Mouse (Mus musculus): ENCODE results near the gene Vwa3b. TPM values are rescaled to one million over a fixed set of nuclear protein-coding genes. Genes with fewer than 3 reads are reported as not detected.

Gene Vwa3b
- polyA plus RNA-seq, 1 experiment = 3.9 TPM

DNA sequence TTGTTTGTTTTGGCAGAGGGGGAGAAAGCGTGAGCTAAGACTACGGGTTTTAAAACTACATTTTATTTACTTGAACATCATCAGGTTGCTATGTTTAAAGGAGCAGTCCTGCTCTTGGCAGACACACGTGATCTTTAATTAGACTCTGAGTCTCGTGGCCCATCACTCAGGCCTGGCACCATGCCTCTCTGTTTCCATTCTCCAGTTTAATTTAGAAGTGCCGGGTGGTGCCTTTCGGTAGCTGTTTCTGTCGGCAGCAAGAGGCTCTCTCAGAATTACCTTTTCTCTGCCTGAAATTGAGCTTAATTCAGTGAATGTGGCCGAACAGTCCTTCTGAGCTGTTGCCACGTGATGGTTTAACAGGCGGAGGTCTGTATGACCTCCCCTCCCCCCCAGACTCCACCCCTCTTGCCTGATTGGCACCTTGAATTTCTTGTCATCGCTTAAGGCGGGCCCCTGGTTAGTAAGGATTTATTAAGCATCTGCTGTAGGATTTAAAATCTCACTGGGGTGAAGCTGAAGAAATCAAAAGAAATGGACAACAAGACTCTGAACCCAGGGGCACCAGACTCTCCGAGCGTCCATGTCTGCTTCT lies 51.7 kb downstream of the Vwa3b start:
- Histone ChIP-seq H3K4me3 (replicated peaks; ENCODE audit: control insufficient read depth, low read depth, low read length) (no peak overlapping the region), H3K4me1 (ENCODE audit: control insufficient read depth, insufficient read depth, low read length) (no peaks in the 10 kb centered on the region; the same call in 1 of the 2 replicates)

DNA sequence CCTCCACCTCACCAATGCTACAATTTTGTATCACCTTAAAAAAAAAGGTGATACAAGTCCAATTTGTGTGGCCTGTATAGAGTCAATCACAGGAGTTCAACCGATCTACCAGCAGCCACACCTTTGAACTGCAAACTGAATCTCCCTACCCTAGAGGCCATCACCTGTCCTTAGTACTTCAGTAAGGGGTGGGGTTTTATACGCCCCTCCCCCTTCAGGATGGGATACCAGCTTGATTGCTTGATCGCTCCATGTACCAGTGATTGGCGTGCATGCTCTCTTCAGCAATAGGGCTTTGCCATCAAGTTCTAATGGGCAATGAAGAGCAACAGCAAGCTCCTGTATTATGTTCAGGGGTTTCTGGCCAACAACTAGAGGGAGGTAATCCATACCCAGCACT lies 54.0 kb downstream of the Vwa3b start:
- WGBS = 81% methylated on average over 4 of the region's 4 CpGs
- Histone ChIP-seq H3K27ac (ENCODE audit: control insufficient read depth, insufficient read depth, low read depth, low read length, poor library complexity) (no peak overlapping the region), H3K4me3 (replicated peaks; ENCODE audit: control insufficient read depth, low read depth, low read length) (no peak overlapping the region), H3K4me1 (ENCODE audit: control insufficient read depth, insufficient read depth, low read length) (no peaks in the 10 kb centered on the region; the same call in 1 of the 2 replicates)
- TF ChIP-seq POLR2A (IDR thresholded peaks at IDR 0.05; ENCODE audit: borderline replicate concordance, control insufficient read depth, low read depth, low read length) (no peak), CTCF (IDR thresholded peaks at IDR 0.05; ENCODE audit: control insufficient read depth, insufficient read depth, low read length) (no peak)

More for the DNA sequence above, 51.7 kb downstream of the Vwa3b start:
- WGBS = 81% methylated on average over 14 of the region's 14 CpGs
- H3K27ac ChIP-seq (ENCODE audit: control insufficient read depth, insufficient read depth, low read depth, low read length, poor library complexity) = no peak overlapping the region
- TF ChIP-seq POLR2A (IDR thresholded peaks at IDR 0.05; ENCODE audit: borderline replicate concordance, control insufficient read depth, low read depth, low read length) (no peak), CTCF (IDR thresholded peaks at IDR 0.05; ENCODE audit: control insufficient read depth, insufficient read depth, low read length) (no peak)

DNA sequence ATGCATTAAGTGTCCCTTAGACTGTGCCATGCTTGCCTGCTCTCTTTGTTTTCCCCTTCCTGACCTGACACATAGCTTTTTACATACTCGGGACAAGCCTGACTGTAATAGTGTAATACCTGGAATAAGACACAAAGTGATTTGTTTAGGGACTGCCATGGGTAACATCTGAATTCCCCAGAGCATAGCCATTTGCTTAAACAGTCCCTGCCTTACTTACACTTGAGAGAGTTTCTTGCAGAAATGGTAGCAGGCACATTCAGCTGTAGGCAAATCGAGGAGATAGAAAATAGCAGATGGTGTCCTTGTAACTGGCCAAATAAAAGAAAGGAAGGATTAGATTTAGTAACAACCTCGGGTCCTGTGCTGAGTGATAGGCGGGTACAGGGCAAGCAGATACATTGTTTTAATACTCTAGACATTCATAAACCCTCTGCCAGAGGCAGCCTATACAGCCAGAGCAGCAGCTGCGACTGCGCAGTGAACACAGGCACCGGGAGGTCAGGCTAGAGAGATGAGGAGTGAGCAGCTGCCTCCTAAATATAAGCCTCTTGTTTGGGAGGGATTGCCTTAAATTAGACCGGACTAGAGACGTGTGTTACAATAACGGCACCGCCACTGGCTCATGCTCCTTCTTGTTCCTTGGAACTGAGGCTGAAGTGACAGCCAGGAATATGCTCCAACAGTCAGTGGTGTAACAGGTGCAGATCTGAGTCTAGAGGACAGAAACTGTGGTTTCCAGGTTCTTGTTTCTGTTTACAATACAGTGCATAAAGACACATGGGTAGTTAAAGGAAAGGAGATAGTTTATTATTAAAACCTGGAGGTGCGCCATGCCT lies 55.2 kb downstream of the Vwa3b start:
- 69% methylated on average over 12 of the region's 12 CpGs for WGBS
- H3K4me3 ChIP-seq (replicated peaks; ENCODE audit: control insufficient read depth, low read depth, low read length) = no peak overlapping the region
- no peaks in the 10 kb centered on the region; the same call in 1 of the 2 replicates for H3K4me1 ChIP-seq (ENCODE audit: control insufficient read depth, insufficient read depth, low read length)
- no peak overlapping the region; the same call in 1 of the 2 replicates for H3K27ac ChIP-seq (ENCODE audit: control insufficient read depth, insufficient read depth, low read depth, low read length, poor library complexity)
- no peak for TF ChIP-seq POLR2A (IDR thresholded peaks at IDR 0.05; ENCODE audit: borderline replicate concordance, control insufficient read depth, low read depth, low read length)
- no peak for TF ChIP-seq CTCF (IDR thresholded peaks at IDR 0.05; ENCODE audit: control insufficient read depth, insufficient read depth, low read length)

DNA sequence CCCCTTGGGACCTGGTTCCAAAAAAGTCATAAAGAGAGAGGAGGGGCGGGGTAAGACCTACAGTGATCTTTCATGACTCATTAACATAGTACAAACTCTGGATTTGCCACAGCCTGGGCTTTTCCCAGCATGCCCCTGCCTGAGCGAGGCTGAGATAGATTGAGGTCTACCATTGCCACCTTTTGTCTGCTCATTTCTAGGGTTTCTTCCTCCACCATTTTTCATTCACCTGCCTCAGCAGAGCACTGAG lies 55.7 kb downstream of the Vwa3b start:
- no peak overlapping the region for H3K4me3 ChIP-seq (replicated peaks; ENCODE audit: control insufficient read depth, low read depth, low read length)
- TF ChIP-seq POLR2A (IDR thresholded peaks at IDR 0.05; ENCODE audit: borderline replicate concordance, control insufficient read depth, low read depth, low read length) (no peak), CTCF (IDR thresholded peaks at IDR 0.05; ENCODE audit: control insufficient read depth, insufficient read depth, low read length) (no peak)
- no peak overlapping the region for H3K27ac ChIP-seq (ENCODE audit: control insufficient read depth, insufficient read depth, low read depth, low read length, poor library complexity)
- WGBS = 71% methylated on average over 2 of the region's 2 CpGs
- H3K4me1 ChIP-seq (ENCODE audit: control insufficient read depth, insufficient read depth, low read length) = no peaks in the 10 kb centered on the region; the same call in 1 of the 2 replicates

DNA sequence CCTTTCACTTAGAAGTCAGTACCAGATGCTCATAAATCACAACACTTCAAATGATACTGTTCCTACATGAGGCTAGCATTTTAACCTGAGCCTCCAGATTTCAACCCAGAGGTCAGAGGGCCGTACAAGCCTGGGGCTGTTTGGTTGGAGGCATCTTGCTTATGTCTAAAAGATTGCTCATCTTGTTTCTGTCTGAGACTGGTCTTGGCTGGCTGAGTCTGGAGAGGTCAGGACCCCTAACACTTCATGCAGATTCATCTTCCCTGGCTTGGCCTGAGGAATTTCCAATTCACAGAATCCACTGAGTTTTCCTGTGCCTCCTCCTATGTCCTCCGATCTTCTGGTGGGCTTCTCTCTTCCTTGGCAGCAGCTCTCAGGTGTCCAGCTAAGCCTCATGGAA lies 57.7 kb downstream of the Vwa3b start:
- Histone ChIP-seq H3K4me3 (replicated peaks; ENCODE audit: control insufficient read depth, low read depth, low read length) (no peak overlapping the region), H3K4me1 (ENCODE audit: control insufficient read depth, insufficient read depth, low read length) (no peaks in the 10 kb centered on the region; the same call in 1 of the 2 replicates), H3K27ac (ENCODE audit: control insufficient read depth, insufficient read depth, low read depth, low read length, poor library complexity) (no peak overlapping the region)
- TF ChIP-seq POLR2A (IDR thresholded peaks at IDR 0.05; ENCODE audit: borderline replicate concordance, control insufficient read depth, low read depth, low read length) (no peak), CTCF (IDR thresholded peaks at IDR 0.05; ENCODE audit: control insufficient read depth, insufficient read depth, low read length) (no peak)
- WGBS = 76% methylated on average over 2 of the region's 2 CpGs

DNA sequence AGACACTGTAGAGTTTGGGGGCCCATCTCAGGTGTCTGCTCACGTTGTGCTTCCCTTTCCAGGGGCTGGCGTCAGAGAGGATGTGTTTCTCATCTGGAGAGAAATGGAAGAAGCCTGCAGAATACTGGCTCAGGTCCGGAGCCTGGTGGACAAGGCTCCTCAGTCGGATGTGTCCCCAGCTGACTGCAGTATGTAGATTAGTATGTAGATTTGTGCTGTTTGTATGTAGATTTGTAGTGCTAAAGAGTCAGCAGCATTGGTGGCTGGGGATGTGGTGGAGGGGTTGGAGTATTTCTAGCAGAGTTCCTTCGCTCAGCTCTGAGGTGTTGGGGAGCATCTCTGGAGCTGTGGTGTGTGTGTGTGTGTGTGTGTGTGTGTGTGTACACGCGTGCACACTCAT lies 58.8 kb downstream of the Vwa3b start:
- WGBS = 63% methylated on average over 7 of the region's 7 CpGs

DNA sequence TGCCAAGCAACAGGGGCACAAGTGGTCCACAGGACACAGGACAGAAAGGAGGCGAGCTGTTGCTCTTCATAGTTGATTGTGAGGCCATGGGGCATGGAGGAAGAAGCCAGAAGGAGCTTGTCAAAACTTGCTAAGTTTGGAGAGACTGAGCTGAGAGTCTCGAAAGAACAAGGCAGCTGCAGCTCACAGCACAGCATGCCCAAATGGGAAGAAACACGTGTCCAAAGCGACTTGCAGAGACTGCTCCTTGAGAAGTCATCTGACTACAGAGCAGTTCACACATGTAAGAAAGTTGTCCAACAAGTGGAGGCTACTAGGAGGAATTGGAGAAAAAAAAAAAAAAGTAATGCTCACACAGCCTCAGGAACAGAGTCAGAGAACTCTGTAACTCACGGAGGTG lies 62.8 kb downstream of the Vwa3b start:
- Histone ChIP-seq H3K4me3 (replicated peaks; ENCODE audit: control insufficient read depth, low read depth, low read length) (no peak overlapping the region), H3K4me1 (ENCODE audit: control insufficient read depth, insufficient read depth, low read length) (no peaks in the 10 kb centered on the region), H3K27ac (ENCODE audit: control insufficient read depth, insufficient read depth, low read depth, low read length, poor library complexity) (no peak overlapping the region)
- 76% methylated on average over 5 of the region's 5 CpGs for WGBS
- TF ChIP-seq CTCF (IDR thresholded peaks at IDR 0.05; ENCODE audit: control insufficient read depth, insufficient read depth, low read length) = no peak
- no peak for TF ChIP-seq POLR2A (IDR thresholded peaks at IDR 0.05; ENCODE audit: borderline replicate concordance, control insufficient read depth, low read depth, low read length)

More for the DNA sequence above, 58.8 kb downstream of the Vwa3b start:
- TF ChIP-seq CTCF (IDR thresholded peaks at IDR 0.05; ENCODE audit: control insufficient read depth, insufficient read depth, low read length) (no peak), POLR2A (IDR thresholded peaks at IDR 0.05; ENCODE audit: borderline replicate concordance, control insufficient read depth, low read depth, low read length) (no peak)
- Histone ChIP-seq H3K27ac (ENCODE audit: control insufficient read depth, insufficient read depth, low read depth, low read length, poor library complexity) (no peak overlapping the region), H3K4me1 (ENCODE audit: control insufficient read depth, insufficient read depth, low read length) (no peaks in the 10 kb centered on the region; the same call in 1 of the 2 replicates), H3K4me3 (replicated peaks; ENCODE audit: control insufficient read depth, low read depth, low read length) (no peak overlapping the region)

DNA sequence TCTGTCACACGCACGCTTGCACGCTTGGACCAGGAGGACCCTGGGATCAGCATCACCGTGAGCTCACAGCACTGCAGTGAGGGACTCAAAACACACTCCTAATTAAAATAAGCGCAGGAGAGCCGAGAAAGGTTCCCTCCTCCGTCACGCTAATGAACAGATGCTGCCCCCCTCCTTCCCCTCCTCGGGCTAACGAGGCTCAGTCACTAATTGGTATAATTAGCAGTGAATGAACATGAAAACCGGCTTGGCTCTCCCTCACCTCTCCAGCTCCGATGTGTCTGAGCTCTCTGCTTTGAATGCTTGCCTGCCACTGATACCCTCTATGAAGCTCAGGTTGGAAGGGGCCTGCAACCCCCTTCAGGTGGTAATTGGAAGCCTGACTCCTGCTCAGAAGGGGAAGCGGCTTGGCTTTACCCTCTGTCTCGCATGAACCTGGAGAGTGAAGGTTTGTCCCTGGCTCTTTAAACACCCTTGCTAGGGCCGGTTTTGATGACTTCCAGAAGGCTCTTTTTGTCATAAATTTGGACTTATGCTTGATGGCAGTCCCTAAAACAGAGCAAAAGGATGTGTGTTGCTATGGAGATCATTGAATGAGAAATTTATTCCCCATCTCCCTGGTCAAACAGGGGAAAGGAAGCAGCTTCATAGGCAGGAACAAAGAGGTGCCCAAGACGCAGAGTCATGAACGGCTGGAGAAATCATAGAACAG lies 71.1 kb downstream of the Vwa3b start:
- TF ChIP-seq CTCF (IDR thresholded peaks at IDR 0.05; ENCODE audit: control insufficient read depth, insufficient read depth, low read length) (no peak), POLR2A (IDR thresholded peaks at IDR 0.05; ENCODE audit: borderline replicate concordance, control insufficient read depth, low read depth, low read length) (no peak)
- Histone ChIP-seq H3K27ac (ENCODE audit: control insufficient read depth, insufficient read depth, low read depth, low read length, poor library complexity) (no peak overlapping the region), H3K4me3 (replicated peaks; ENCODE audit: control insufficient read depth, low read depth, low read length) (no peak overlapping the region), H3K4me1 (ENCODE audit: control insufficient read depth, insufficient read depth, low read length) (no peaks in the 10 kb centered on the region)
- 72% methylated on average over 17 of the region's 17 CpGs for whole genome bisulfite sequencing

All from bone marrow, adult 2 months (tissue).